Comparison of ENCODE assay signal across 8 mouse cellular contexts in genomic region chr19:8944062-8944461, GRCm38 (mm10). TPM values are rescaled to one million over a fixed set of nuclear protein-coding genes. Genes with fewer than 3 reads are reported as not detected.
DNase-seq lines count a peak whose midpoint lies in the region.
"Had no signal": no experiment of that assay in that cellular context is flagged by ENCODE, and none has a peak within 500 bp of the region (broad histone marks: within the 10 kb centered on the region; RNA-seq: fewer than 3 reads in every experiment).

No protein-coding gene starts in this region.

- peaks cover 42% of the 10 kb centered on the region for H3K4me1 ChIP-seq in forebrain, embryonic 10.5 days

- no peaks in the 10 kb centered on the region for H3K9me3 ChIP-seq in forebrain, embryonic 10.5 days

- H3K36me3 ChIP-seq in forebrain, embryonic 10.5 days (replicated peaks): peaks cover 67% of the 10 kb centered on the region

- peak; percentile 20 for DNase-seq in thymus, postnatal 0 days (ENCODE audit: low spot score)
- no peak for DNase-seq in thymus, postnatal 36 days
- DNase-seq in forebrain, embryonic 10.5 days (ENCODE audit: extremely low spot score, low spot score): no peak
- peak; percentile 84 for DNase-seq in liver
- DNase-seq in layer of hippocampus, adult 8-10 months (ENCODE audit: low spot score in 2 of 2): no peak
- no peak for DNase-seq in cerebellum, postnatal 4 days (ENCODE audit: low spot score in 2 of 2)
- DNase-seq in frontal cortex, postnatal 36 days (ENCODE audit: low spot score in 2 of 2): no peak
- DNase-seq: cerebellum, adult 11 months had no signal

- 89% methylated on average over 5 of the region's 5 CpGs for WGBS in forebrain, embryonic 10.5 days

- peak overlapping the region; percentile 69 for H3K4me3 ChIP-seq in forebrain, embryonic 10.5 days

- no peaks in the 10 kb centered on the region for H3K27me3 ChIP-seq in forebrain, embryonic 10.5 days (ENCODE audit: poor library complexity, severe bottlenecking)

- no peak overlapping the region for H3K27ac ChIP-seq in forebrain, embryonic 10.5 days

RNA-seq across cellular contexts. Expression of gene Mta2, which starts 2.4 kb away (rescaled TPM):
- 203 and 214 TPM in 2 replicates for polyA plus RNA-seq in thymus, postnatal 0 days (2015; fragmentation: Nextera tagmentation; extraction: Ambion mirVana)
- 202 and 206 TPM in 2 replicates for polyA plus RNA-seq in forebrain, embryonic 10.5 days (2016; fragmentation: Nextera tagmentation; extraction: Ambion mirVana)
- 10 to 100 TPM; 53.7 to 66.5 (median 56.2) TPM for total RNA-seq in layer of hippocampus, adult 8-10 months (2022)

RNA-seq across cellular contexts. Expression of gene Tut1, which starts 9.6 kb away (rescaled TPM):
- 31.2 and 32.4 TPM in 2 replicates for polyA plus RNA-seq in thymus, postnatal 0 days (2015; fragmentation: Nextera tagmentation; extraction: Ambion mirVana)
- polyA plus RNA-seq in forebrain, embryonic 10.5 days (2016; fragmentation: Nextera tagmentation; extraction: Ambion mirVana): 40.2 and 49.1 TPM in 2 replicates
- total RNA-seq in layer of hippocampus, adult 8-10 months (2022): 10 to 100 TPM; 21.5 to 22.2 (median 21.9) TPM

RNA-seq across cellular contexts. Expression of gene Eml3, which starts 14.7 kb away (rescaled TPM):
- polyA plus RNA-seq in thymus, postnatal 0 days (2015; fragmentation: Nextera tagmentation; extraction: Ambion mirVana): 25.2 and 27.1 TPM in 2 replicates
- polyA plus RNA-seq in forebrain, embryonic 10.5 days (2016; fragmentation: Nextera tagmentation; extraction: Ambion mirVana): 24.0 and 25.7 TPM in 2 replicates
- total RNA-seq in layer of hippocampus, adult 8-10 months (2022): 10 to 100 TPM; 14.1 to 17.4 (median 15.3) TPM

RNA-seq across cellular contexts. Expression of gene Rom1, which starts 14.9 kb away (rescaled TPM):
- polyA plus RNA-seq in thymus, postnatal 0 days (2015; fragmentation: Nextera tagmentation; extraction: Ambion mirVana): 4.7 TPM in 2 replicates
- 3.7 and 3.9 TPM in 2 replicates for polyA plus RNA-seq in forebrain, embryonic 10.5 days (2016; fragmentation: Nextera tagmentation; extraction: Ambion mirVana)
- 1 to 10 TPM; 5.0 to 8.6 (median 6.4) TPM for total RNA-seq in layer of hippocampus, adult 8-10 months (2022)

RNA-seq across cellular contexts. Expression of gene Eef1g, which starts 22.8 kb away (rescaled TPM):
- 326 and 340 TPM in 2 replicates for polyA plus RNA-seq in thymus, postnatal 0 days (2015; fragmentation: Nextera tagmentation; extraction: Ambion mirVana)
- polyA plus RNA-seq in forebrain, embryonic 10.5 days (2016; fragmentation: Nextera tagmentation; extraction: Ambion mirVana): 559 and 563 TPM in 2 replicates
- total RNA-seq in layer of hippocampus, adult 8-10 months (2022): 100 to 1,000 TPM; 223 to 248 (median 236) TPM

Comparison
In these comparisons a context has a peak if more than half of its experiments do, and no peak if none do; other contexts are left out.
1. DNase-seq: peak in thymus, postnatal 0 days (single experiment) and liver (single experiment); none in thymus, postnatal 36 days (0 of 2), forebrain, embryonic 10.5 days (single experiment), layer of hippocampus, adult 8-10 months (0 of 2), cerebellum, postnatal 4 days (0 of 2) and frontal cortex, postnatal 36 days (0 of 2).